Mouse (Mus musculus) left cerebral cortex, adult 9 months (tissue): ENCODE measurements around the gene Msi1.

Experiments used
- DNase-seq, 2 experiments: peaks; one replicate each; pipeline ENCODE4 v3.0.0; 2022; ENCODE audit warnings: low spot score in 2 of 2

Msi1 gene

GRCm38 (mm10) chr5:115429359-115430186 lies at the start of gene Msi1:
Msi1 (plus strand) TSS chr5:115429599.
- DNase-seq, result no peak

GRCm38 (mm10) chr5:115391935-115392334 lies 37.5 kb upstream of the Msi1 start:
- no peak for DNase-seq

GRCm38 (mm10) chr5:115392969-115393368 lies 36.4 kb upstream of the Msi1 start:
- no peak for DNase-seq

GRCm38 (mm10) chr5:115394223-115394622 lies 35.2 kb upstream of the Msi1 start:
- DNase-seq, result no peak

- no peak for DNase-seq
Measured at GRCm38 (mm10) chr5:115394836-115395235, 34.6 kb upstream of the Msi1 start.

GRCm38 (mm10) chr5:115396654-115397053 lies 32.7 kb upstream of the Msi1 start:
- DNase-seq, result no peak

GRCm38 (mm10) chr5:115397839-115398780 lies 31.3 kb upstream of the Msi1 start:
- peak in 1 of 2 experiments; percentile 33 for DNase-seq

GRCm38 (mm10) chr5:115402063-115402462 lies 27.3 kb upstream of the Msi1 start:
- DNase-seq, result no peak

GRCm38 (mm10) chr5:115403436-115404140 lies 25.8 kb upstream of the Msi1 start:
- no peak for DNase-seq

GRCm38 (mm10) chr5:115404241-115404794 lies 25.1 kb upstream of the Msi1 start:
- DNase-seq, result peak in 1 of 2 experiments; percentile 39

- DNase-seq, result no peak
Measured at GRCm38 (mm10) chr5:115405205-115405604, 24.2 kb upstream of the Msi1 start.

GRCm38 (mm10) chr5:115408110-115408509 lies 21.3 kb upstream of the Msi1 start:
- no peak for DNase-seq

GRCm38 (mm10) chr5:115415111-115416085 lies 14.0 kb upstream of the Msi1 start:
- no peak for DNase-seq

- no peak for DNase-seq
Measured at GRCm38 (mm10) chr5:115428831-115429358, 504 bp upstream of the Msi1 start.

- no peak for DNase-seq
Measured at GRCm38 (mm10) chr5:115430187-115430960, 975 bp downstream of the Msi1 start.

- DNase-seq, result no peak
Measured at GRCm38 (mm10) chr5:115431061-115431897, 1.9 kb downstream of the Msi1 start.

- no peak for DNase-seq
Measured at GRCm38 (mm10) chr5:115431898-115432259, 2.5 kb downstream of the Msi1 start.

GRCm38 (mm10) chr5:115432395-115432794 lies 3.0 kb downstream of the Msi1 start:
- DNase-seq, result no peak
